Mouse (Mus musculus): ENCODE measurements around the gene Scarb1.

Scarb1 gene

GRCm38 (mm10) chr5:125368156-125368555 lies 27.3 kb upstream of the Scarb1 start:
- DNase-seq (ENCODE audit: extremely low read depth, insufficient read length, low spot score) = peak; percentile 66

GRCm38 (mm10) chr5:125364851-125365429 lies 24.0 kb upstream of the Scarb1 start:
- DNase-seq (ENCODE audit: extremely low read depth, insufficient read length, low spot score) = no peak

- DNase-seq (ENCODE audit: extremely low read depth, insufficient read length, low spot score) = no peak
These were observed 23.0 kb upstream of the Scarb1 start for GRCm38 (mm10) chr5:125363894-125364293.

- DNase-seq (ENCODE audit: extremely low read depth, insufficient read length, low spot score) = peak; percentile 49
These were observed 20.2 kb upstream of the Scarb1 start for GRCm38 (mm10) chr5:125360981-125361510.

GRCm38 (mm10) chr5:125360566-125360965 lies 19.7 kb upstream of the Scarb1 start:
- no peak for DNase-seq (ENCODE audit: extremely low read depth, insufficient read length, low spot score)

GRCm38 (mm10) chr5:125358270-125358608 lies 17.3 kb upstream of the Scarb1 start:
- DNase-seq (ENCODE audit: extremely low read depth, insufficient read length, low spot score) = no peak

GRCm38 (mm10) chr5:125357543-125358269 lies 16.8 kb upstream of the Scarb1 start:
- no peak for DNase-seq (ENCODE audit: extremely low read depth, insufficient read length, low spot score)

- no peak for DNase-seq (ENCODE audit: extremely low read depth, insufficient read length, low spot score)
These were observed 14.8 kb upstream of the Scarb1 start for GRCm38 (mm10) chr5:125355650-125356049.

GRCm38 (mm10) chr5:125354885-125355492 lies 14.1 kb upstream of the Scarb1 start:
- DNase-seq (ENCODE audit: extremely low read depth, insufficient read length, low spot score) = no peak

- no peak for DNase-seq (ENCODE audit: extremely low read depth, insufficient read length, low spot score)
These were observed 11.9 kb upstream of the Scarb1 start for GRCm38 (mm10) chr5:125352781-125353294.

- DNase-seq (ENCODE audit: extremely low read depth, insufficient read length, low spot score) = no peak
These were observed 11.0 kb upstream of the Scarb1 start for GRCm38 (mm10) chr5:125351939-125352338.

- peak; percentile 83 for DNase-seq (ENCODE audit: extremely low read depth, insufficient read length, low spot score)
These were observed 10.2 kb upstream of the Scarb1 start for GRCm38 (mm10) chr5:125351057-125351456.

- no peak for DNase-seq (ENCODE audit: extremely low read depth, insufficient read length, low spot score)
These were observed 8.5 kb upstream of the Scarb1 start for GRCm38 (mm10) chr5:125349391-125349790.

GRCm38 (mm10) chr5:125348487-125348886 lies 7.6 kb upstream of the Scarb1 start:
- peak; percentile 44 for DNase-seq (ENCODE audit: extremely low read depth, insufficient read length, low spot score)

GRCm38 (mm10) chr5:125348067-125348466 lies 7.2 kb upstream of the Scarb1 start:
- DNase-seq (ENCODE audit: extremely low read depth, insufficient read length, low spot score) = no peak

- no peak for DNase-seq (ENCODE audit: extremely low read depth, insufficient read length, low spot score)
These were observed 3.4 kb upstream of the Scarb1 start for GRCm38 (mm10) chr5:125344296-125344695.

- no peak for DNase-seq (ENCODE audit: extremely low read depth, insufficient read length, low spot score)
These were observed 681 bp upstream of the Scarb1 start for GRCm38 (mm10) chr5:125341459-125342090.

- no peak for DNase-seq (ENCODE audit: extremely low read depth, insufficient read length, low spot score)
These were observed 903 bp downstream of the Scarb1 start for GRCm38 (mm10) chr5:125339851-125340531.

- DNase-seq (ENCODE audit: extremely low read depth, insufficient read length, low spot score) = peak; percentile 68
These were observed 1.7 kb downstream of the Scarb1 start for GRCm38 (mm10) chr5:125339108-125339751.

- no peak for DNase-seq (ENCODE audit: extremely low read depth, insufficient read length, low spot score)
These were observed 3.4 kb downstream of the Scarb1 start for GRCm38 (mm10) chr5:125337526-125337925.

Measured in 3134 (cell line).